Mouse (Mus musculus): ENCODE measurements at regions not wholly inside any gene's neighbourhood (a gene's known extent, or its start where the extent isn't known, plus 50 kb on each side); places are given as distances from the start of the nearest gene placed in this dataset.

- no peak for TF ChIP-seq CTCF (IDR thresholded peaks at IDR 0.05; ENCODE audit: low read depth)
- no peak for TF ChIP-seq EP300 (IDR thresholded peaks at IDR 0.05; ENCODE audit: low read depth)
Observed at GRCm38 (mm10) chr10:91514163-91515020, 333.3 kb upstream of the Tmpo start.
